Mouse (Mus musculus) CH12.LX (cell line): ENCODE data around the gene Rtp4. TPM values are rescaled to one million over a fixed set of nuclear protein-coding genes. Genes with fewer than 3 reads are reported as not detected.

ENCODE experiments used
- DNase-seq: peaks from one replicate; pipeline ENCODE4 v3.0.0-alpha.2; 2013; ENCODE audit errors: extremely low read depth
- H3K27ac ChIP-seq: 2 replicates; pipeline ENCODE4 v1.5.1; 2012; ENCODE audit warnings: low read depth, mild to moderate bottlenecking, control low read depth, moderate library complexity; ENCODE audit not compliant: insufficient read depth
- H3K27me3 ChIP-seq: replicated peaks from 2 replicates; pipeline ENCODE3; 2012; ENCODE audit warnings: inconsistent platforms
- H3K36me3 ChIP-seq, 2 experiments: replicated peaks in 1 of 2; 2 replicates each; pipeline versions ENCODE3 to v1.6.1; 2012; ENCODE audit warnings: inconsistent platforms in 1 of 2, low read length in 1 of 2, mild to moderate bottlenecking in 1 of 2, mixed read lengths in 1 of 2, moderate library complexity in 1 of 2; ENCODE audit not compliant: control insufficient read depth in 1 of 2, insufficient read depth in 1 of 2
- H3K4me1 ChIP-seq, 2 experiments: 2 replicates each; pipeline ENCODE4 v1.6.1; 2012; ENCODE audit warnings: inconsistent platforms in 1 of 2, moderate library complexity in 1 of 2; ENCODE audit not compliant: insufficient read depth in 2 of 2, control insufficient read depth in 1 of 2
- H3K4me2 ChIP-seq: 2 replicates; pipeline ENCODE4 v1.6.1; 2012; ENCODE audit warnings: low read depth, mild to moderate bottlenecking, control low read depth; ENCODE audit not compliant: poor library complexity, insufficient read depth, severe bottlenecking
- H3K4me3 ChIP-seq, 3 experiments: fragments of 150-350 bp in 1 of 3; sonication (generic) in 1 of 3; replicated peaks in 1 of 3; 2 replicates each; pipeline versions ENCODE3 to v1.5.1; 2011 to 2012; ENCODE audit warnings: low read depth in 2 of 3, low read length in 2 of 3, mild to moderate bottlenecking in 2 of 3, moderate library complexity in 2 of 3, control low read depth in 1 of 3, improper control_type of control experiment in 1 of 3, inconsistent platforms in 1 of 3, mixed read lengths in 1 of 3; ENCODE audit not compliant: poor library complexity in 1 of 3
- H3K79me2 ChIP-seq: replicated peaks from 2 replicates; pipeline ENCODE4 v1.6.1; 2012; ENCODE audit warnings: mild to moderate bottlenecking, moderate library complexity; ENCODE audit not compliant: control insufficient read depth, poor library complexity, insufficient read depth, severe bottlenecking; ENCODE audit errors: extremely low read depth
- H3K9ac ChIP-seq: 2 replicates; pipeline ENCODE4 v1.6.1; 2012; ENCODE audit warnings: low read depth, mild to moderate bottlenecking, control low read depth, moderate library complexity; ENCODE audit not compliant: insufficient read depth
- H3K9me3 ChIP-seq: replicated peaks from 2 replicates; pipeline ENCODE3; 2012; ENCODE audit warnings: low read length, inconsistent platforms, mixed read lengths
- CHD2 ChIP-seq: IDR thresholded peaks from 2 replicates; pipeline ENCODE4 v1.6.1; 2011; ENCODE audit warnings: low read length, improper control_type of control experiment
- CTCF ChIP-seq, 2 experiments: IDR thresholded peaks in 1 of 2; conservative IDR thresholded peaks in 1 of 2; 2 replicates each; pipeline ENCODE4 v1.5.1; 2011 to 2012; ENCODE audit warnings: low read depth in 2 of 2, low read length in 2 of 2, improper control_type of control experiment in 1 of 2, inconsistent platforms in 1 of 2, mild to moderate bottlenecking in 1 of 2, moderate library complexity in 1 of 2
- E2F4 ChIP-seq: IDR thresholded peaks from 2 replicates; pipeline ENCODE4 v1.6.1; 2011; ENCODE audit warnings: low read depth, low read length, improper control_type of control experiment; ENCODE audit not compliant: insufficient replicate concordance
- ELF1 ChIP-seq: IDR thresholded peaks from 2 replicates; pipeline ENCODE4 v1.6.1; 2014; ENCODE audit warnings: low read depth, mild to moderate bottlenecking, inconsistent platforms, low read length, improper control_type of control experiment
- ETS1 ChIP-seq: conservative IDR thresholded peaks from 2 replicates; pipeline ENCODE4 v1.6.1; 2012; ENCODE audit warnings: low read depth, mild to moderate bottlenecking, inconsistent platforms, low read length, improper control_type of control experiment, moderate library complexity
- GABPA ChIP-seq: IDR thresholded peaks from 2 replicates; pipeline ENCODE4 v1.6.1; 2012; ENCODE audit warnings: low read depth, low read length, improper control_type of control experiment, inconsistent platforms; ENCODE audit not compliant: insufficient replicate concordance
- IRF4 ChIP-seq: IDR thresholded peaks from 2 replicates; pipeline ENCODE4 v1.6.1; 2014; ENCODE audit warnings: low read depth, mild to moderate bottlenecking, inconsistent platforms, low read length, improper control_type of control experiment
- JUN ChIP-seq: IDR thresholded peaks from 2 replicates; pipeline ENCODE4 v1.6.1; 2011; ENCODE audit warnings: low read depth, mild to moderate bottlenecking, low read length, improper control_type of control experiment, moderate library complexity; ENCODE audit not compliant: insufficient read depth
- JUND ChIP-seq: conservative IDR thresholded peaks from 2 replicates; pipeline ENCODE4 v1.6.1; 2011; ENCODE audit warnings: low read depth, low read length, improper control_type of control experiment
- KAT2A ChIP-seq: IDR thresholded peaks from 2 replicates; pipeline ENCODE4 v1.6.1; 2012; ENCODE audit warnings: low read length, improper control_type of control experiment, inconsistent platforms; ENCODE audit not compliant: insufficient replicate concordance
- MAX ChIP-seq: IDR thresholded peaks from 2 replicates; pipeline ENCODE4 v1.6.1; 2011; ENCODE audit warnings: low read length, improper control_type of control experiment
- MEF2A ChIP-seq: IDR thresholded peaks from 2 replicates; pipeline ENCODE4 v1.6.1; 2014; ENCODE audit warnings: low read depth, mild to moderate bottlenecking, inconsistent platforms, low read length, improper control_type of control experiment, borderline replicate concordance
- NRF1 ChIP-seq: IDR thresholded peaks from 2 replicates; pipeline ENCODE4 v1.6.1; 2014; ENCODE audit warnings: low read depth, mild to moderate bottlenecking, inconsistent platforms, low read length, improper control_type of control experiment, moderate library complexity
- PAX5 ChIP-seq: IDR thresholded peaks from 2 replicates; pipeline ENCODE4 v1.6.1; 2012; ENCODE audit warnings: low read length, inconsistent platforms, mixed read lengths
- POLR2A ChIP-seq: IDR thresholded peaks from 2 replicates; pipeline ENCODE4 v1.6.1; 2011; ENCODE audit warnings: low read depth, mild to moderate bottlenecking, improper control_type of control experiment, low read length
- RAD21 ChIP-seq: IDR thresholded peaks from 2 replicates; pipeline ENCODE4 v1.6.1; 2011; ENCODE audit warnings: low read depth, mild to moderate bottlenecking, low read length, improper control_type of control experiment, moderate library complexity
- TBP ChIP-seq: conservative IDR thresholded peaks from 2 replicates; pipeline ENCODE4 v1.6.1; 2011; ENCODE audit warnings: low read depth, low read length, improper control_type of control experiment
- USF2 ChIP-seq: conservative IDR thresholded peaks from 2 replicates; pipeline ENCODE4 v1.6.1; 2011; ENCODE audit warnings: low read depth, low read length, improper control_type of control experiment
- ZC3H11A ChIP-seq: IDR thresholded peaks from 2 replicates; pipeline ENCODE4 v1.6.1; 2012; ENCODE audit warnings: low read depth, mild to moderate bottlenecking, inconsistent platforms, low read length, improper control_type of control experiment
- ZNF384 ChIP-seq: IDR thresholded peaks from 2 replicates; pipeline ENCODE4 v1.6.1; 2012; ENCODE audit warnings: low read depth, low read length, improper control_type of control experiment, inconsistent platforms
- dilution Hi-C: fragments of 300-500 bp; cut with MboI; formaldehyde crosslinking; loops from 2 replicates; pipeline ENCODE4 v1.14.3; 2020; ENCODE audit warnings: low sequenced_read_pairs; ENCODE audit not compliant: extremely low pct_unique_long_range_greater_than_20kb, extremely low pct_ligation_motif_present
- in situ Hi-C: fragments of 300-500 bp; cut with MboI; formaldehyde crosslinking; loops from 3 replicates; pipeline ENCODE4 v1.14.3; 2019; ENCODE audit warnings: low sequenced_read_pairs, low pct_ligation_motif_present, low pct_unique_long_range_greater_than_20kb, mixed read lengths
- polyA plus RNA-seq: library from polyadenylated mRNA; unstranded; fragments of >175 nt; gene quantifications from 2 replicates; pipeline ENCODE4 v1.2.1, GENCODE M21; 2012; ENCODE audit warnings: low read depth; ENCODE audit not compliant: insufficient read length
- total RNA-seq, 2 experiments: library from RNA; depleted of rRNA; stranded (reverse); fragments of 300-350 nt in 1 of 2; fragments of >200 nt in 1 of 2; gene quantifications; 2 replicates each; pipeline ENCODE4 v1.2.3; 2012 to 2014

Rtp4 gene
- total and polyA plus RNA-seq, 3 experiments = 0.21 to 0.28 TPM; not detected in 1

DNA sequence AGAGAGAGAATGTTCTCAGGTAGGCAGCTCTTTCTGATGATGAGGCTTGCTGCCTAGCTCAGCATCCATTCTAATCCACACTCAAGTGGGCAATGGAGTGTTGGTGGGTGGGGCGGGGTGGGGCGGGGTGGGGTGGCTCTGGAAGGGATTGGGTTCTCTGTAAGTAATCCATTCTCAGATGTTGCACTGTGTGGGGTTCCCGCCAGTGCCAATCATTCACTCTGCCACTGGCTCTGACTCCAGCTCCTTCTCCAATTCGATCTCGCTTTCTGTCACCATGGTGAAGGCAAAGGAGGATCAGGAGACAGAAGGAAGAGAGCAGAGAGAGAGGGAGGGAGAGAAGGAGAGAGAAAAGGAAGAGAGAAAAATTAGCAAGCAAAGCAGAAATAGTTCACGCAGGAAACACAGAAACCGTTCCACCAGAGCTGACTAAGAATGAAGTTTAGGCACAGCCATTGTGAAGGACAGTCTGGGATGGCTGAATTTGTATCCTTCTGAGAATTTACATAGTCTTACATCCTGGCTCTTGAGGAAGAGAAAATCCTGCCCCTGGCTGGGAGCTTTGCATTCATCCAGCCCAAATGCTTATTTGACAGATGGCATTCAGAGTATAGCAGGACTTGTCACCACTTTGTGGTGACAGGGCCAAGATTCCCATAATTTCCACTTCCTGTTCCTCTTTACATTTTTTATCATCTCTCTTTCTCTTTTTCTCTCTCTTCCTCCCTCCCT lies 40.1 kb upstream of the Rtp4 start:
- Histone ChIP-seq H3K27ac (no peak overlapping the region), H3K4me2 (no peak overlapping the region), H3K27me3 (no peaks in the 10 kb centered on the region), H3K79me2 (no peaks in the 10 kb centered on the region), H3K4me3 (no peak overlapping the region), H3K9ac (no peak overlapping the region), H3K9me3 (no peaks in the 10 kb centered on the region), H3K36me3 (no peaks in the 10 kb centered on the region), H3K4me1 (0 out of 4 replicates have a peak, but pooled peaks cover 0 to 4% of the 10 kb centered on the region in 2 experiments)
- in situ Hi-C loops (no loop called here), dilution Hi-C loops (no loop called here)
- DNase-seq = no peak
- no peak for TF ChIP-seq CHD2
- TF ChIP-seq ETS1 = no peak
- TF ChIP-seq ELF1 = no peak
- no peak for TF ChIP-seq JUND
- TF ChIP-seq MAX = no peak
- TF ChIP-seq IRF4 = no peak
- TF ChIP-seq ZNF384 = no peak
- no peak for TF ChIP-seq TBP
- no peak for TF ChIP-seq MEF2A
- no peak for TF ChIP-seq KAT2A
- no peak for TF ChIP-seq NRF1
- TF ChIP-seq GABPA = no peak
- TF ChIP-seq JUN = no peak
- TF ChIP-seq E2F4 = no peak
- no peak for TF ChIP-seq POLR2A
- no peak for TF ChIP-seq PAX5
- TF ChIP-seq CTCF (conservative IDR thresholded peaks at IDR 0.05 in 1 of 2, IDR thresholded peaks at IDR 0.05 in 1 of 2; ENCODE audit: low read depth in 2 of 2, low read length in 2 of 2) = no peak
- TF ChIP-seq RAD21 = no peak

DNA sequence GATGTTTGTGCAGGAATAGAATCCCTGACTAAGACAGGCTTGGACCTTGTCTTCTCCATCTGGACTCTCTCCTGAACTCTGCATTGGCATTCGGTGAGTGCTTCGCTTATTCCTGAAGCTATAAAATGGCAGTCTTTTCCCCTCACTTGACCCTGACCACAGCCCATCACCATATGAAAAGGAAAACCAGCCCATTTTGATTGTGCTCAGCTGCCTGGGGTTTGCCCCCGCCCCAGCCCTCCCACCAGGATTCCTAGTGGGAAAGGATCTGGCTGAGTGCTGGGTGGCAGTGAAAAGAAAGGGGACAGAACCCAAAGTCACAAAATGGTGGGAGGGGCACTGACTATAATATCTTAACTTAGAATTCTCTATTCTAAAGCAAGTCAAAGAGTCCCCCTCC lies 37.9 kb upstream of the Rtp4 start:
- Histone ChIP-seq H3K4me1 (0 out of 4 replicates have a peak, but pooled peaks cover 0 to 4% of the 10 kb centered on the region in 2 experiments), H3K9me3 (no peaks in the 10 kb centered on the region), H3K27me3 (no peaks in the 10 kb centered on the region), H3K27ac (no peak overlapping the region), H3K9ac (no peak overlapping the region), H3K36me3 (no peaks in the 10 kb centered on the region), H3K4me3 (no peak overlapping the region), H3K4me2 (no peak overlapping the region), H3K79me2 (no peaks in the 10 kb centered on the region)
- dilution Hi-C loops = no loop called here
- DNase-seq = no peak
- in situ Hi-C loops = no loop called here
- TF ChIP-seq ZC3H11A (no peak), USF2 (no peak), NRF1 (no peak), CHD2 (no peak)
